Mouse (Mus musculus): ENCODE results near the gene Gm3317. TPM values are rescaled to one million over a fixed set of nuclear protein-coding genes. Genes with fewer than 3 reads are reported as not detected.
"Not testable (repeated sequence)": the region's sequence is repeated elsewhere in the genome, so short reads cannot be mapped to it uniquely, and the experiment has no call there.

Gene Gm3317
- not detected in 2 replicates for polyA plus RNA-seq (2012; ENCODE audit: insufficient read depth, insufficient read length, missing spikeins)

DNA sequence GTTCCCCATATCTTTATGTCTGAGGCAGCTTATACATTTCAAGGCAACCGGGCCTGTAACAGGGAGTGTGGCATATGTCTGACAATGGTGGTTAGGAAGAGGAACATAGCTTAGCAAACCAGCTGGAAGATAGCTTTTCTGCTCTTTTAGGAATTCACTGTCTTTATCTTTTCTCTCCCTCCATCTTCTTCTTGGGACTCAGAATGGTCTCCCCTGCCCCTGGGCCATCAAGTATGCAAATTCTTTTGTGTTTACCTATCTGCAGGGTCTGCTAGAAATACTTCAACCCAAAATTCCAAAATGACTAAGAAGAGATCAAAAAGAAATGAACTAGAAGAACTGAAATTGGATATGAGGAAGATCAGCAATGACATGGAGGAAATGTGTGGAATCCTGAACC is at the start of gene Gm3317:
Gene Gm3317, plus strand, starts transcription at position 301 of the 400 bp plus-strand sequence.
- not testable (repeated sequence) for H3K4me1 ChIP-seq (ENCODE audit: control insufficient read depth, insufficient read depth, insufficient read length, low read length); H3K27ac ChIP-seq (replicated peaks; ENCODE audit: low read depth, low read length); H3K4me3 ChIP-seq (ENCODE audit: insufficient read depth, low read depth, low read length)

DNA sequence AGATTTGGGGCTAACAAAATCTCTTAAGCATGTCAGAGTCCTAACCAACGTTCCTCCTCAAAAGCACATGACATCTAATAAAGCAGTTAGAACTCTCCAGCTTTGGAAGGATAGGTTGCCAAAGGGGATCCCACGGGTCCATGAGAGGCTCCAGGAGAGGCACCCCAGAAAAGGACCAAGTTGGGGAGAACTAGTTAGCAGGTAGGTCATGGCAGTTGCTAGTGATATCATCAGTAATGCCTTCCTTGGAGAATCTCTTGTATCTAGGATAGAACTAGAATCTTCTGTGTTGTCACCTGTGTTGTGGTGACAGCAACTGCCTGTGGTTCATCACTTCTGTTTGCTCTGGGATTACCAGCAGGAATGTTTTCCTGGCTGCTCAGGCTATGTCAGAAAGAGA is 33.1 kb upstream of the Gm3317 start, which contains the start of gene Gm8279:
Gene Gm8279, plus strand, starts transcription at position 301 of the 400 bp plus-strand sequence.
- H3K4me3 ChIP-seq (ENCODE audit: insufficient read depth, low read depth, low read length); H3K27ac ChIP-seq (replicated peaks; ENCODE audit: low read depth, low read length); H3K4me1 ChIP-seq (ENCODE audit: control insufficient read depth, insufficient read depth, insufficient read length, low read length): not testable (repeated sequence)

DNA sequence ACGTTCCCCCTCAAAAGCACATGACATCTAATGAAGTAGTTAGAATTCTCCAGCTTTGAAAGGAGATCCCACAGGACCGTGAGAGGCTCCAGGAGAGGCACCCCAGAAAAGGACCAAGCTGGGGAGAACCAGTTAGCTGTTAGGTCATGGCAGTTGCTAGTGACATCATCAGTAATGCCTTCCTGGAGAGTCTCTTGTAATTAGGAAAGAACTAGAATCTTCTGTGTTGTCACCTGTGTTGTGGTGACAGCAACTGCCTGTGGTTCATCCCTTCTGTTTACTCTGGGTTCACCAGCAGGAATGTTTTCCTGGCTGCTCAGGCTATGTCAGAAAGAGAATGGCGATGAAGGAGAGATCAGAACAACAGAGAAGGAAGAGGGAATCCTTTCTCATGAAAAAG is 21.2 kb downstream of the Gm3317 start, which contains the start of gene Gm8271:
Gene Gm8271, plus strand, starts transcription at position 301 of the 400 bp plus-strand sequence.
- not testable (repeated sequence) for H3K27ac ChIP-seq (replicated peaks; ENCODE audit: low read depth, low read length); H3K4me1 ChIP-seq (ENCODE audit: control insufficient read depth, insufficient read depth, insufficient read length, low read length); H3K4me3 ChIP-seq (ENCODE audit: insufficient read depth, low read depth, low read length)

Other genes starting within 250 kb of the Gm3317 start
- not detected in 2 replicates for gene Gm8297, start 180.6 kb upstream of the Gm3317 start, polyA plus RNA-seq (2012; ENCODE audit: insufficient read depth, insufficient read length, missing spikeins)
- not detected in 2 replicates for gene Gm3298, start 148.6 kb upstream of the Gm3317 start, polyA plus RNA-seq (2012; ENCODE audit: insufficient read depth, insufficient read length, missing spikeins)
- gene 4930555G01Rik, start 113.9 kb upstream of the Gm3317 start, polyA plus RNA-seq (2012; ENCODE audit: insufficient read depth, insufficient read length, missing spikeins): not detected in 2 replicates
- not detected in 2 replicates for gene Gm8281, start 93.5 kb upstream of the Gm3317 start, polyA plus RNA-seq (2012; ENCODE audit: insufficient read depth, insufficient read length, missing spikeins)
- gene Gm8279, start 33.0 kb upstream of the Gm3317 start, polyA plus RNA-seq (2012; ENCODE audit: insufficient read depth, insufficient read length, missing spikeins): not detected in 2 replicates
- not detected in 2 replicates for gene Gm8271, start 21.3 kb downstream of the Gm3317 start, polyA plus RNA-seq (2012; ENCODE audit: insufficient read depth, insufficient read length, missing spikeins)
- not detected in 2 replicates for gene Gm3526, start 96.0 kb downstream of the Gm3317 start, polyA plus RNA-seq (2012; ENCODE audit: insufficient read depth, insufficient read length, missing spikeins)
- not detected in 2 replicates for gene Gm3542, start 170.4 kb downstream of the Gm3317 start, polyA plus RNA-seq (2012; ENCODE audit: insufficient read depth, insufficient read length, missing spikeins)
- not detected in 2 replicates for gene Gm3500, start 224.5 kb downstream of the Gm3317 start, polyA plus RNA-seq (2012; ENCODE audit: insufficient read depth, insufficient read length, missing spikeins)